Mouse (Mus musculus): ENCODE results near the gene Prpf4b. TPM values are rescaled to one million over a fixed set of nuclear protein-coding genes. Genes with fewer than 3 reads are reported as not detected.

Gene Prpf4b
- polyA plus RNA-seq (2012; rRNA removed) (33.7 and 52.4 TPM in 2 replicates), polyA plus RNA-seq (2014; fragmentation: Nextera tagmentation; extraction: Ambion mirVana) (37.2 and 43.7 TPM in 2 replicates)

DNA sequence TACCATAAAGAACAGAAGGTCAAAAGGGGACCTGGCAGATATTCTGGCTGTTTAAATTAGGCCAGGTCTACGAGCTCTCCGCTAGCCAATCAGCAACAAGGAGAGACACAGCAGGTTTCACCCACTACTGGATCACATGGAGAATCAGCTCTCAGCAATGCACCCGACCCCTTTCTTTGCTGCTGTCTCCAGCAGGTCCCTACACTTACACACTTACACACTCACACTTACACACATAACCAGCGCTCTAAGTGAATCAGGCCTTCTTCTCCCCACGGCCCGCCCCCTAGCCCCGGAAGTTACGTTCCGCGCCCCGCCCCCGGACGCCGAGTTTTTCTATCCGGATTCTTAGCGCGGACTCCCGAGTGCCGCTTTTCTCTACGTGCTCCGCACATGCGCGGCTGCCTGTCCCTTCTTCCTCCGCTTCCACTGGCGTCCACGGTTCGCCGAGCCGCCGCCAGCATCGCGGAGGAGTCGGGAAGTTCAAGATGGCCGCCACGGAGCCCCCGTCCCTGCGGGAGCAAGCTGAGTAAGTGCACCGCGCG lies at the start of gene Prpf4b:
Gene Prpf4b (plus strand): TSS at position 137 of the 545 bp plus-strand sequence.
- Histone ChIP-seq H3K4me2 (ENCODE audit: low read depth) (peak within 1 kb of the TSS; percentile 91), H3K4me3 (ENCODE audit: insufficient read depth in 1 of 2, low read depth in 2 of 2, low read length in 2 of 2) (peak within 1 kb of the TSS; percentile 79 to 91), H3K27me3 (ENCODE audit: control insufficient read depth, insufficient read depth, low read length) (no peaks in the 10 kb centered on the region), H3K36me3 (replicated peaks; ENCODE audit: control insufficient read depth, insufficient read depth, low read depth) (peaks cover 3% of the 10 kb centered on the region; the same call in 1 of the 2 replicates), H3K4me1 (replicated peaks; ENCODE audit: control insufficient read depth in 2 of 2, insufficient read depth in 2 of 2, low read length in 1 of 2) (peaks cover 16 to 18% of the 10 kb centered on the region in 2 experiments), H3K9ac (replicated peaks) (peak within 1 kb of the TSS; percentile 86), H3K9me3 (ENCODE audit: control insufficient read depth, low read length) (no peaks in the 10 kb centered on the region), H3K27ac (peak within 1 kb of the TSS; percentile 87)
- ATAC-seq (ENCODE audit: insufficient read depth) = peak; percentile 71
- WGBS (ENCODE audit: insufficient replicate concordance) = under 1% methylated on average over 40 of the region's 40 CpGs
- DNase-seq (ENCODE audit: low read depth in 3 of 3, low spot score in 3 of 3) = peak; percentile 79 to 86 (median 80)
- TF ChIP-seq EP300 (IDR thresholded peaks at IDR 0.05; ENCODE audit: low read depth) = no peak
- TF ChIP-seq CTCF (IDR thresholded peaks at IDR 0.05; ENCODE audit: low read depth) = no peak

DNA sequence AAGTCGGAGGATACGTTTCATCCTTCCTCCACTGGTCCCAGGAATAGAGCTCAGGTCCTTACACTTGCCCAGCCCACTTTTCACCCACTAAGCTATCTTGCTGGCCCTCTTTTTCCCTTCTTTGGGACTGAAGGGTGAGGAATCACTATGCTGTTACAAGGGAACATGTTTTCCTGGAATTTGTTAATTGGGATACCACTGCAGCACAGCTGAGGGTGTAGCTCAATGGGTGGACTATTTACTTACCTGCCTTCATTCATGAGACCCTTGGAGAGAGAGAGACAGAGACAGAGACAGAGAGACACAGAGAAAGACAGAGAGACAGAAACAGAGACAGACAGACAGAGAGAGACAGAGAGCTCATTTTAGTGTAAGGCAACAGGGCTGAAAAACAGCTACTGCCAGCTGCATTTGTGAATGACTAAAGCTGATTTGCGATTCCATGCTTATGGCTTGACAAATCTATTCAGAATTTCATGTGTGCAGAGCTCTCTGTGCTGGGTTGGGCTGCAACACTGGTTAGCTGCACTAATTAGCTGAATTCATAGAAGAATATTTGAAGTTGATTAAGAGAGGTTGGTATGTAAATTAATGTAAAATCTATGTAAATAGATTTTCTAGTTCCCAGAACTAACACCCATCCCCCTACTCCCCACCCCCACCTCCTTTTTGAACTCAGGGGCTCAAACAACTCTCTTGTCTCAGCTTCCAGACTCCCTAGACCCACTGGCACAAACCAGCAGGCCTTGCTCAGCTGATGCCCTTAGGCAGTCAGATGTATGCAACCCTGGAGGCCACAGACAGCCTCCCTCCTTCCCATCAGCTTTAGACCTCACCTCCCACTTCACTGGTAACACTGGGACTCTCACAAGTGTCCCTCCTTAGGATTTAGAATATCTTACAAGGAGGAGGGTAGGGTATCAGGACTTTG lies 48.1 kb upstream of the Prpf4b start:
- no peak for DNase-seq (ENCODE audit: low read depth in 3 of 3, low spot score in 3 of 3)
- H3K4me3 ChIP-seq (ENCODE audit: insufficient read depth in 1 of 2, low read depth in 2 of 2, low read length in 2 of 2) = no peak overlapping the region
- peak overlapping the region; percentile 83 for H3K27ac ChIP-seq
- TF ChIP-seq EP300 (IDR thresholded peaks at IDR 0.05; ENCODE audit: low read depth) (no peak), CTCF (IDR thresholded peaks at IDR 0.05; ENCODE audit: low read depth) (no peak)
- no peaks in the 10 kb centered on the region for H3K36me3 ChIP-seq (replicated peaks; ENCODE audit: control insufficient read depth, insufficient read depth, low read depth)
- H3K4me1 ChIP-seq (replicated peaks; ENCODE audit: control insufficient read depth in 2 of 2, insufficient read depth in 2 of 2, low read length in 1 of 2) = peaks cover 23 to 58% of the 10 kb centered on the region in 2 experiments
- no peak for ATAC-seq (ENCODE audit: insufficient read depth)
- H3K4me2 ChIP-seq (ENCODE audit: low read depth) = peak overlapping the region; percentile 0
- WGBS (ENCODE audit: insufficient replicate concordance) = 81% methylated on average over 3 of the region's 3 CpGs
- H3K27me3 ChIP-seq (ENCODE audit: control insufficient read depth, insufficient read depth, low read length) = no peaks in the 10 kb centered on the region
- H3K9ac ChIP-seq (replicated peaks) = peak overlapping the region; percentile 29; the same call in 1 of the 2 replicates
- no peaks in the 10 kb centered on the region for H3K9me3 ChIP-seq (ENCODE audit: control insufficient read depth, low read length)

DNA sequence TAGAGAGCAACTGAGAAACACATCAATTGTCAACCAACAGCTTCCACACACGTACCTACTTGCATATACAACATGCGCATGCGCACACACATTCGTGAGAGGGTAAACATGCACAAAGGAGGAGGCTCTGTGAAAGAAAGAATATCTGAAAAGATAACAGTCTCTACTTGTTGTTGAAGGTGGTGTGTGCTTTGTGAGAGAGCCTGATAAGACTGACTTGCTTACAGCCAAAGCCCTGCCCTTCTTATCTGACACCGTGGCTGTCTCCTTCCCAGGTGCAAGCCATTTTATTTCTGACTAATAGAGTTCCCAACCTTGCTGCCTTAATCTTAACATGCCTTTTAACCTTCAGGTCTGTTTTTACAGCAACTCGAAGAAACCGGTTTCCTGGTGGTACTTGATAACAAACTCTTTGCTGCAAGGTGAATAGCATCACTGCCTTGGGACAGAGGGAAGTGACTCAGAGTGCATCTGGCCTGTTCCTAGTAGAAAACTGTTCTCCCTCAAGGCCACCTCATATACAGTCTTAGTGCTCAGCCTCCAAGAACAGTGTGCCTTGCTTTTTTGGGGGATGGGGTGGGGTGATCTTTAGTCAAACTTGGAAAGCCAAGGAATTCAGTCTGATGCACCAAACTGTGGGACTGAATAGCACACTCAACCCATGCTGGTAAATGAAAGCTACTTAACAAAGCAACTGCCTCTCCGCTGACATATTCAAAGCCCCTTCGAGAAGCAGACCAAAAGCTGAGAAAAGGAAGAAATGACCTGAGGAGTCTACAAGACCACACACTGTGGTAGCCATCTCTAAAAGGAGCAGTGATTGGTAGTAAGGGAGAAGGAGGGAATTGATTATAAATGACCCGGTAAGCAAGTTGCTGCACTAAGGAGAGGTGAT lies 46.9 kb upstream of the Prpf4b start:
- TF ChIP-seq EP300 (IDR thresholded peaks at IDR 0.05; ENCODE audit: low read depth) = peak; percentile 91
- no peak for TF ChIP-seq CTCF (IDR thresholded peaks at IDR 0.05; ENCODE audit: low read depth)
- DNase-seq (ENCODE audit: low read depth in 3 of 3, low spot score in 3 of 3) (peak; percentile 62 to 77 (median 67)), ATAC-seq (ENCODE audit: insufficient read depth) (peak; percentile 90)
- H3K9me3 ChIP-seq (ENCODE audit: control insufficient read depth, low read length) = no peaks in the 10 kb centered on the region
- H3K36me3 ChIP-seq (replicated peaks; ENCODE audit: control insufficient read depth, insufficient read depth, low read depth) = no peaks in the 10 kb centered on the region
- no peak overlapping the region for H3K9ac ChIP-seq (replicated peaks)
- H3K27ac ChIP-seq = peak overlapping the region; percentile 83
- no peak overlapping the region for H3K4me3 ChIP-seq (ENCODE audit: insufficient read depth in 1 of 2, low read depth in 2 of 2, low read length in 2 of 2)
- no peaks in the 10 kb centered on the region for H3K27me3 ChIP-seq (ENCODE audit: control insufficient read depth, insufficient read depth, low read length)
- peak overlapping the region; percentile 0 for H3K4me2 ChIP-seq (ENCODE audit: low read depth)
- WGBS (ENCODE audit: insufficient replicate concordance) = 29% methylated on average over 10 of the region's 10 CpGs
- peaks cover 23 to 56% of the 10 kb centered on the region in 2 experiments for H3K4me1 ChIP-seq (replicated peaks; ENCODE audit: control insufficient read depth in 2 of 2, insufficient read depth in 2 of 2, low read length in 1 of 2)

DNA sequence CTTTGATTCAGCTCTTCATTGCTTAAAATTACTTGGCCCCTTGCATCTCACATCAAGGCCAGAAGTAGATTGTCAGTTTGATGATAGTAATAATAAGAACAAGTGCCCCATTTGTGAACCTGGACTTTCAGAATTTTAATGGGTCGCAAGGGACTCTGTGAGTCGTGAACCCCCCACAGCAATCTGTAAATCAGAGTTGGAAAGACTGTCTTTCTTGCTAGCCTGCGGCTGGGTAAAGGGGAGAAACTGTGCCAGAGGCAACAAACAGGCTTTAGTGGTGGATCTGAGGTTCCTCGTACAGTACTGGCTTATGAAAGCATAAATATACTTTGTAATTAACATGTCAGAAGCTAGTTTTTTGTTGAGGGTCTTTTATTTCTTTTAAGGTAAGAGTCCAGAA lies 32.3 kb upstream of the Prpf4b start:
- no peak for TF ChIP-seq EP300 (IDR thresholded peaks at IDR 0.05; ENCODE audit: low read depth)
- TF ChIP-seq CTCF (IDR thresholded peaks at IDR 0.05; ENCODE audit: low read depth) = no peak
- H3K9ac ChIP-seq (replicated peaks) = no peak overlapping the region
- H3K4me2 ChIP-seq (ENCODE audit: low read depth) = no peak overlapping the region
- H3K4me1 ChIP-seq (replicated peaks; ENCODE audit: control insufficient read depth in 2 of 2, insufficient read depth in 2 of 2, low read length in 1 of 2) = no peaks in the 10 kb centered on the region
- 69% methylated on average over 4 of the region's 4 CpGs for WGBS (ENCODE audit: insufficient replicate concordance)
- no peaks in the 10 kb centered on the region for H3K36me3 ChIP-seq (replicated peaks; ENCODE audit: control insufficient read depth, insufficient read depth, low read depth)
- ATAC-seq (ENCODE audit: insufficient read depth) = no peak
- no peaks in the 10 kb centered on the region for H3K27me3 ChIP-seq (ENCODE audit: control insufficient read depth, insufficient read depth, low read length)
- no peak overlapping the region for H3K27ac ChIP-seq
- no peak overlapping the region for H3K4me3 ChIP-seq (ENCODE audit: insufficient read depth in 1 of 2, low read depth in 2 of 2, low read length in 2 of 2)
- no peak for DNase-seq (ENCODE audit: low read depth in 3 of 3, low spot score in 3 of 3)
- H3K9me3 ChIP-seq (ENCODE audit: control insufficient read depth, low read length) = no peaks in the 10 kb centered on the region

All from liver, embryonic 14.5 days (tissue).